In genomic region chr15:85735836-85736190, GRCm38 (mm10) we compare ENCODE assay signal across 8 mouse cellular contexts. TPM values are rescaled to one million over a fixed set of nuclear protein-coding genes. Genes with fewer than 3 reads are reported as not detected.
A peak's percentile ranks its signal among the peaks of the same experiment; 100 is the strongest.
DNase-seq lines count a peak whose midpoint lies in the region; ATAC-seq and TF ChIP-seq lines count a peak whose summit lies in the region.

No protein-coding gene starts in this region.

- intact Hi-C loops in gastrocnemius, postnatal 14 days (cut with DNase I; ENCODE audit: low total_unique reads), result no loop called here

- ATAC-seq in liver, embryonic 12.5 days, result 0 out of 2 replicates have a peak, but pooled peaks have one; percentile 9

- no peak for DNase-seq in cerebellum, adult 2 months
- DNase-seq in cerebellum, adult 11-12 months, result no peak
- no peak for DNase-seq in spleen, adult 2 months (ENCODE audit: low read depth in 1 of 2, low spot score in 2 of 2)
- no peak for DNase-seq in spleen, postnatal 14 days (ENCODE audit: low spot score in 2 of 2)
- no peak for DNase-seq in retina, embryonic 14.5 days (ENCODE audit: low spot score)
- DNase-seq in gastrocnemius, postnatal 14 days, result no peak
- DNase-seq in left cerebral cortex, adult 11 months (ENCODE audit: low spot score), result no peak

- H3K9ac ChIP-seq in liver, embryonic 12.5 days, result peak overlapping the region; percentile 52

- peak overlapping the region; percentile 84 for H3K4me2 ChIP-seq in liver, embryonic 12.5 days

- H3K4me1 ChIP-seq in cerebellum, adult 2 months (ENCODE audit: control insufficient read depth, insufficient read depth, low read length), result 0 out of 2 replicates have a peak, but pooled peaks cover 5% of the 10 kb centered on the region
- H3K4me1 ChIP-seq in spleen, adult 2 months (ENCODE audit: control insufficient read depth, insufficient read depth, insufficient read length), result peaks cover 2% of the 10 kb centered on the region; the same call in 1 of the 2 replicates
- peaks cover 14% of the 10 kb centered on the region for H3K4me1 ChIP-seq in liver, embryonic 12.5 days

- H3K27ac ChIP-seq in cerebellum, adult 2 months (ENCODE audit: insufficient read depth, low read length), result no peak overlapping the region
- no peak overlapping the region for H3K27ac ChIP-seq in spleen, adult 2 months (ENCODE audit: insufficient read depth, low read length)
- peak overlapping the region; percentile 16; the same call in 1 of the 2 replicates for H3K27ac ChIP-seq in liver, embryonic 12.5 days

- WGBS in cerebellum, adult 2 months, result 2% methylated on average over 25 of the region's 25 CpGs
- 2% methylated on average over 25 of the region's 25 CpGs for WGBS in spleen, adult 2 months
- 4% methylated on average over 25 of the region's 25 CpGs for WGBS in liver, embryonic 12.5 days (ENCODE audit: insufficient replicate concordance)

- TF ChIP-seq POLR2A in cerebellum, adult 2 months (IDR thresholded peaks at IDR 0.05; ENCODE audit: borderline replicate concordance, insufficient read depth, low read length), result no peak
- no peak for TF ChIP-seq POLR2A in spleen, adult 2 months (IDR thresholded peaks at IDR 0.05; ENCODE audit: low read depth, low read length)

- no peak for TF ChIP-seq CTCF in cerebellum, adult 2 months (IDR thresholded peaks at IDR 0.05; ENCODE audit: borderline replicate concordance, insufficient read depth, low read depth, low read length)
- TF ChIP-seq CTCF in spleen, adult 2 months (IDR thresholded peaks at IDR 0.05; ENCODE audit: extremely low read depth, insufficient read depth, insufficient read length, insufficient replicate concordance), result no peak

- peaks cover 8% of the 10 kb centered on the region; the same call in 1 of the 2 replicates for H3K27me3 ChIP-seq in cerebellum, adult 2 months (ENCODE audit: control insufficient read depth, insufficient read depth, low read length)
- H3K27me3 ChIP-seq in spleen, adult 2 months (ENCODE audit: control insufficient read depth, insufficient read depth, low read length), result peaks cover 11% of the 10 kb centered on the region
- H3K27me3 ChIP-seq in liver, embryonic 12.5 days (replicated peaks), result peaks cover 66% of the 10 kb centered on the region

- peak overlapping the region; percentile 28 for H3K4me3 ChIP-seq in cerebellum, adult 2 months (replicated peaks; ENCODE audit: insufficient read depth, low read depth, low read length)
- peak overlapping the region; percentile 65 for H3K4me3 ChIP-seq in spleen, adult 2 months (ENCODE audit: extremely low read depth, insufficient read depth, insufficient read length)
- H3K4me3 ChIP-seq in liver, embryonic 12.5 days, result peak overlapping the region; percentile 61

- H3K9me3 ChIP-seq in liver, embryonic 12.5 days (replicated peaks), result no peaks in the 10 kb centered on the region

- no peaks in the 10 kb centered on the region for H3K36me3 ChIP-seq in spleen, adult 2 months (ENCODE audit: control insufficient read depth, insufficient read depth, low read length)
- no peaks in the 10 kb centered on the region for H3K36me3 ChIP-seq in liver, embryonic 12.5 days

RNA-seq across cellular contexts. Expression of gene Ppara, which starts 1.0 kb away (rescaled TPM):
- 1.1 and 1.5 TPM in 2 replicates for polyA plus RNA-seq in cerebellum, adult 2 months (2012; rRNA removed)
- polyA plus RNA-seq in spleen, adult 2 months (2012; rRNA removed), result 0.06 and 0.14 TPM in 2 replicates
- 5.7 TPM in 2 replicates for polyA plus RNA-seq in liver, embryonic 12.5 days (2016; fragmentation: Nextera tagmentation; extraction: Ambion mirVana)
- 10 to 100 TPM in 1 of 2 experiments, 1 to 10 TPM in 1; 6.3 to 16.3 TPM for total RNA-seq in gastrocnemius, postnatal 14 days (2021)
